Mouse (Mus musculus): ENCODE results near the gene Smim20. TPM values are rescaled to one million over a fixed set of nuclear protein-coding genes. Genes with fewer than 3 reads are reported as not detected.

The Smim20 gene
- total and polyA plus RNA-seq, 3 experiments, result 33.1 to 50.8 (median 36.0) TPM

GRCm38 (mm10) chr5:53307437-53307836 lies 40.6 kb downstream of the Smim20 start:
- H3K9me3 ChIP-seq (replicated peaks), result no peaks in the 10 kb centered on the region
- no peaks in the 10 kb centered on the region for H3K4me1 ChIP-seq (ENCODE audit: insufficient read depth, low read depth, low read length)
- no peaks in the 10 kb centered on the region for H3K36me3 ChIP-seq (replicated peaks)
- TF ChIP-seq POLR2AphosphoS5 (IDR thresholded peaks at IDR 0.05; ENCODE audit: insufficient replicate concordance, low read depth, low read length) (no peak), GATA2 (IDR thresholded peaks at IDR 0.05; ENCODE audit: borderline replicate concordance, low read depth, low read length) (no peak), TAL1 (conservative IDR thresholded peaks at IDR 0.05; ENCODE audit: low read depth, low read length) (no peak), CTCF (IDR thresholded peaks at IDR 0.05; ENCODE audit: low read depth, low read length) (no peak), GATA1 (IDR thresholded peaks at IDR 0.05; ENCODE audit: borderline replicate concordance, low read length) (no peak)
- H3K4me3 ChIP-seq (ENCODE audit: low read depth, low read length), result no peak overlapping the region
- no peak for ATAC-seq (ENCODE audit: extremely low read depth, insufficient number of reproducible peaks, low FRiP score, poor library complexity, severe bottlenecking)
- no peaks in the 10 kb centered on the region for H3K27me3 ChIP-seq (ENCODE audit: insufficient read depth, low read length)
- no peak for DNase-seq (ENCODE audit: low spot score)

GRCm38 (mm10) chr5:53314404-53315167 lies 47.7 kb downstream of the Smim20 start:
- DNase-seq (ENCODE audit: low spot score) (no peak), ATAC-seq (ENCODE audit: extremely low read depth, insufficient number of reproducible peaks, low FRiP score, poor library complexity, severe bottlenecking) (no peak)
- TF ChIP-seq TAL1 (conservative IDR thresholded peaks at IDR 0.05; ENCODE audit: low read depth, low read length), result no peak
- TF ChIP-seq GATA1 (IDR thresholded peaks at IDR 0.05; ENCODE audit: borderline replicate concordance, low read length), result no peak
- no peak for TF ChIP-seq CTCF (IDR thresholded peaks at IDR 0.05; ENCODE audit: low read depth, low read length)
- no peak for TF ChIP-seq GATA2 (IDR thresholded peaks at IDR 0.05; ENCODE audit: borderline replicate concordance, low read depth, low read length)
- no peak for TF ChIP-seq POLR2AphosphoS5 (IDR thresholded peaks at IDR 0.05; ENCODE audit: insufficient replicate concordance, low read depth, low read length)
- Histone ChIP-seq H3K27me3 (ENCODE audit: insufficient read depth, low read length) (peaks cover 2% of the 10 kb centered on the region; the same call in 1 of the 2 replicates), H3K4me1 (ENCODE audit: insufficient read depth, low read depth, low read length) (no peaks in the 10 kb centered on the region), H3K9me3 (replicated peaks) (no peaks in the 10 kb centered on the region), H3K36me3 (replicated peaks) (no peaks in the 10 kb centered on the region), H3K4me3 (ENCODE audit: low read depth, low read length) (no peak overlapping the region)

GRCm38 (mm10) chr5:53315829-53316228 lies 48.9 kb downstream of the Smim20 start:
- no peaks in the 10 kb centered on the region for H3K36me3 ChIP-seq (replicated peaks)
- no peak for TF ChIP-seq POLR2AphosphoS5 (IDR thresholded peaks at IDR 0.05; ENCODE audit: insufficient replicate concordance, low read depth, low read length)
- no peak for TF ChIP-seq CTCF (IDR thresholded peaks at IDR 0.05; ENCODE audit: low read depth, low read length)
- no peaks in the 10 kb centered on the region for H3K9me3 ChIP-seq (replicated peaks)
- ATAC-seq (ENCODE audit: extremely low read depth, insufficient number of reproducible peaks, low FRiP score, poor library complexity, severe bottlenecking) (no peak), DNase-seq (ENCODE audit: low spot score) (no peak)
- no peak overlapping the region for H3K4me3 ChIP-seq (ENCODE audit: low read depth, low read length)
- H3K4me1 ChIP-seq (ENCODE audit: insufficient read depth, low read depth, low read length), result no peaks in the 10 kb centered on the region
- H3K27me3 ChIP-seq (ENCODE audit: insufficient read depth, low read length), result peaks cover 2% of the 10 kb centered on the region; the same call in 1 of the 2 replicates

- no peak for ATAC-seq (ENCODE audit: extremely low read depth, insufficient number of reproducible peaks, low FRiP score, poor library complexity, severe bottlenecking)
- H3K27me3 ChIP-seq (ENCODE audit: insufficient read depth, low read length), result peaks cover 2% of the 10 kb centered on the region; the same call in 1 of the 2 replicates
- TF ChIP-seq GATA2 (IDR thresholded peaks at IDR 0.05; ENCODE audit: borderline replicate concordance, low read depth, low read length), result no peak
- no peak for TF ChIP-seq POLR2AphosphoS5 (IDR thresholded peaks at IDR 0.05; ENCODE audit: insufficient replicate concordance, low read depth, low read length)
- TF ChIP-seq GATA1 (IDR thresholded peaks at IDR 0.05; ENCODE audit: borderline replicate concordance, low read length), result no peak
- no peak for TF ChIP-seq CTCF (IDR thresholded peaks at IDR 0.05; ENCODE audit: low read depth, low read length)
- TF ChIP-seq TAL1 (conservative IDR thresholded peaks at IDR 0.05; ENCODE audit: low read depth, low read length), result no peak
Measured at GRCm38 (mm10) chr5:53317396-53317795, 50.5 kb downstream of the Smim20 start.

GRCm38 (mm10) chr5:53317885-53318466 lies 51.1 kb downstream of the Smim20 start:
- TF ChIP-seq GATA1 (IDR thresholded peaks at IDR 0.05; ENCODE audit: borderline replicate concordance, low read length) (no peak), GATA2 (IDR thresholded peaks at IDR 0.05; ENCODE audit: borderline replicate concordance, low read depth, low read length) (no peak), TAL1 (conservative IDR thresholded peaks at IDR 0.05; ENCODE audit: low read depth, low read length) (no peak), POLR2AphosphoS5 (IDR thresholded peaks at IDR 0.05; ENCODE audit: insufficient replicate concordance, low read depth, low read length) (no peak), CTCF (IDR thresholded peaks at IDR 0.05; ENCODE audit: low read depth, low read length) (no peak)
- Histone ChIP-seq H3K4me3 (ENCODE audit: low read depth, low read length) (no peak overlapping the region), H3K36me3 (replicated peaks) (no peaks in the 10 kb centered on the region), H3K27me3 (ENCODE audit: insufficient read depth, low read length) (peaks cover 2% of the 10 kb centered on the region; the same call in 1 of the 2 replicates), H3K9me3 (replicated peaks) (no peaks in the 10 kb centered on the region), H3K4me1 (ENCODE audit: insufficient read depth, low read depth, low read length) (no peaks in the 10 kb centered on the region)
- DNase-seq (ENCODE audit: low spot score), result no peak
- no peak for ATAC-seq (ENCODE audit: extremely low read depth, insufficient number of reproducible peaks, low FRiP score, poor library complexity, severe bottlenecking)

More at GRCm38 (mm10) chr5:53317396-53317795, 50.5 kb downstream of the Smim20 start:
- H3K36me3 ChIP-seq (replicated peaks), result no peaks in the 10 kb centered on the region
- no peaks in the 10 kb centered on the region for H3K9me3 ChIP-seq (replicated peaks)
- H3K4me3 ChIP-seq (ENCODE audit: low read depth, low read length), result no peak overlapping the region
- H3K4me1 ChIP-seq (ENCODE audit: insufficient read depth, low read depth, low read length), result no peaks in the 10 kb centered on the region
- no peak for DNase-seq (ENCODE audit: low spot score)

GRCm38 (mm10) chr5:53320331-53320730 lies 53.4 kb downstream of the Smim20 start:
- ATAC-seq (ENCODE audit: extremely low read depth, insufficient number of reproducible peaks, low FRiP score, poor library complexity, severe bottlenecking) (no peak), DNase-seq (ENCODE audit: low spot score) (no peak)
- Histone ChIP-seq H3K4me1 (ENCODE audit: insufficient read depth, low read depth, low read length) (no peaks in the 10 kb centered on the region), H3K9me3 (replicated peaks) (no peaks in the 10 kb centered on the region), H3K27me3 (ENCODE audit: insufficient read depth, low read length) (peaks cover 2% of the 10 kb centered on the region; the same call in 1 of the 2 replicates), H3K4me3 (ENCODE audit: low read depth, low read length) (no peak overlapping the region), H3K36me3 (replicated peaks) (no peaks in the 10 kb centered on the region)
- no peak for TF ChIP-seq CTCF (IDR thresholded peaks at IDR 0.05; ENCODE audit: low read depth, low read length)
- no peak for TF ChIP-seq GATA2 (IDR thresholded peaks at IDR 0.05; ENCODE audit: borderline replicate concordance, low read depth, low read length)
- TF ChIP-seq GATA1 (IDR thresholded peaks at IDR 0.05; ENCODE audit: borderline replicate concordance, low read length), result no peak
- TF ChIP-seq TAL1 (conservative IDR thresholded peaks at IDR 0.05; ENCODE audit: low read depth, low read length), result no peak
- TF ChIP-seq POLR2AphosphoS5 (IDR thresholded peaks at IDR 0.05; ENCODE audit: insufficient replicate concordance, low read depth, low read length), result no peak

Measured in G1E (cell line).